Mouse (Mus musculus): Measurements from ENCODE around the gene Fggy. TPM values are rescaled to one million over a fixed set of nuclear protein-coding genes. Genes with fewer than 3 reads are reported as not detected.

Gene Fggy
- polyA plus RNA-seq, 1 experiment from 2014 or later = 8.1 TPM

DNA sequence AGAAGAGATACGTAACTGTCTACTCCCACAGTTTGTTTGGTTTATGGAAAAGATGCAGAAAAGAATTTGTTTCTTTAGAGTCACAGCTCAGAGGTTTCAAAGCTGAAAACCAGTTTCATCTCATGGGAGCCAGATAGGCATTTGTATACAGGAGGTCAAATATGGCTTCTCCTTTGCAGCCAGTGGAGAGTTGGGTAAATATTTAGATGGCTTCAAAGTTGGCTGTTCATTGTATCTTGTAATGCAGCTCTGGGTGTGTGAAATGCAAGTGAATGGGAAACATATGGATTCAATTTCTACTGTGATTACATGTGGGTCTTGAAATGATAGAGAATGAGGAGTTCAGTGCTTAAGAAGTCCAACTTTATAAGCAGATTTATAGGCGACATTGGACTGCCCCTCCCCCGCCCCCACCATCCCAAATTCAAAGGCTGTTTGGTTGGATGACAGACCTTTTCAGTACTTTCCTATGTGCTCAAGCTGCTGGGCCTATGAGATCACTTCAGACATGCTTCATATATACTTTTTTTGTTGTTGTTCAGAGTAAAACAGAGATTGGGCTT lies 234.7 kb downstream of the Fggy start:
- H3K9me3 ChIP-seq (ENCODE audit: control insufficient read depth, low read depth, low read length) = no peaks in the 10 kb centered on the region
- H3K4me2 ChIP-seq (replicated peaks; ENCODE audit: low read depth, low read length) = no peak overlapping the region
- ATAC-seq (ENCODE audit: insufficient number of reproducible peaks, insufficient read depth, low FRiP score, low read depth) = peak; percentile 20; the same call in 1 of the 2 replicates
- 68% methylated on average over 3 of the region's 3 CpGs for WGBS
- no peak overlapping the region for H3K4me3 ChIP-seq (ENCODE audit: low read depth, low read length)
- H3K27ac ChIP-seq (ENCODE audit: low read length) = peak overlapping the region; percentile 74; the same call in 1 of the 2 replicates
- no peaks in the 10 kb centered on the region for H3K27me3 ChIP-seq (ENCODE audit: control insufficient read depth, insufficient read depth, low read length)
- no peak overlapping the region for H3K9ac ChIP-seq (replicated peaks; ENCODE audit: low read depth, low read length)
- H3K4me1 ChIP-seq (ENCODE audit: control insufficient read depth, insufficient read depth, low read length) = peaks cover 27% of the 10 kb centered on the region
- H3K36me3 ChIP-seq (ENCODE audit: control insufficient read depth, insufficient read depth, low read length) = no peaks in the 10 kb centered on the region

- peaks cover 15% of the 10 kb centered on the region for H3K4me1 ChIP-seq (ENCODE audit: control insufficient read depth, insufficient read depth, low read length)
- H3K27ac ChIP-seq (ENCODE audit: low read length) = no peak overlapping the region
- H3K9ac ChIP-seq (replicated peaks; ENCODE audit: low read depth, low read length) = no peak overlapping the region
- no peak overlapping the region for H3K4me3 ChIP-seq (ENCODE audit: low read depth, low read length)
- no peaks in the 10 kb centered on the region for H3K27me3 ChIP-seq (ENCODE audit: control insufficient read depth, insufficient read depth, low read length)
- H3K36me3 ChIP-seq (ENCODE audit: control insufficient read depth, insufficient read depth, low read length) = no peaks in the 10 kb centered on the region
- WGBS = 55% methylated on average over 7 of the region's 7 CpGs
- no peaks in the 10 kb centered on the region for H3K9me3 ChIP-seq (ENCODE audit: control insufficient read depth, low read depth, low read length)
- no peak for ATAC-seq (ENCODE audit: insufficient number of reproducible peaks, insufficient read depth, low FRiP score, low read depth)
- H3K4me2 ChIP-seq (replicated peaks; ENCODE audit: low read depth, low read length) = no peak overlapping the region
These were observed 236.5 kb downstream of the Fggy start for GRCm38 (mm10) chr4:95793647-95794328.

DNA sequence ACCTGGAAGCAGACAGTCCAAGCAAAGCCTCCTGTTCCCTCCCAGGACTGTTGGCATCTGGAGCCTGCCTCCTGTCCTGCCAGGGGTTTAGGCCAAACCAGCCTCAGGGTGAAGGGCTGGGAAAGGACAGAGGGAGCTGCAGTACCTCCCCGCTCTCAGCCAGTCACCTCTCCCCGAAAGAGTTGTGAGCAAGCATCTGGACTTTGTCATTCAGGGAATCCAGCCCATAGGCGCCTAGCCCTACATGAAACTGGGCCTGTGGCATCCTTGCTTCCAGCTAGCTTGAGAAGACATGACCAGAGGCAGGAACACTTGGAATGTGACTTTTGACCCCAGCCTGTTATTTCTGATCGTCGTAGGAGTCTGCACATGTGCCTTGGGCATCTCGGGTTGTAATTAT lies 237.3 kb downstream of the Fggy start:
- no peak overlapping the region for H3K4me2 ChIP-seq (replicated peaks; ENCODE audit: low read depth, low read length)
- no peak overlapping the region for H3K9ac ChIP-seq (replicated peaks; ENCODE audit: low read depth, low read length)
- no peaks in the 10 kb centered on the region for H3K27me3 ChIP-seq (ENCODE audit: control insufficient read depth, insufficient read depth, low read length)
- WGBS = 27% methylated on average over 6 of the region's 6 CpGs
- no peaks in the 10 kb centered on the region for H3K36me3 ChIP-seq (ENCODE audit: control insufficient read depth, insufficient read depth, low read length)
- H3K9me3 ChIP-seq (ENCODE audit: control insufficient read depth, low read depth, low read length) = no peaks in the 10 kb centered on the region
- peak overlapping the region; percentile 55; the same call in 1 of the 2 replicates for H3K27ac ChIP-seq (ENCODE audit: low read length)
- H3K4me3 ChIP-seq (ENCODE audit: low read depth, low read length) = no peak overlapping the region
- H3K4me1 ChIP-seq (ENCODE audit: control insufficient read depth, insufficient read depth, low read length) = peaks cover 12% of the 10 kb centered on the region
- no peak for ATAC-seq (ENCODE audit: insufficient number of reproducible peaks, insufficient read depth, low FRiP score, low read depth)

DNA sequence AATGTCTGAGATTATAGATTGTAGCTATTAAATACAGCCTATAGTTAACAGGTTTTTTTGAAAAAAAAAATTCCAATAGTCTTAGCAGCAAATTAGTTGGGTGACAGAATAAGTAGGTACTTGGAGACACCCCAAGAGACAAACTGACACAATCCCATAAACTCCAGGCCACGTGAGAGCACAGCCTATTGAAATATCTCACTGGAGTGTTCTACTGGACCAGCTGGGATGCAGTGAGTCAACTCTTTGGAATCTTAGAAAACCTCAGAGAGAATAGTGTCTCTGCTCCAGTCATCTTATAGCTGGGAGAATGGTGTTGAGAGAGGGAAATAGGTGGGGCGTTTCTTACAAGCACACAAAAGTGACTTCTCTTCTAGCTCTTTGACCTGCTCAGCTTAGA lies 238.0 kb downstream of the Fggy start:
- H3K36me3 ChIP-seq (ENCODE audit: control insufficient read depth, insufficient read depth, low read length) = no peaks in the 10 kb centered on the region
- WGBS = 49% methylated on average over 2 of the region's 2 CpGs

GRCm38 (mm10) chr4:95819650-95820049 lies 262.3 kb downstream of the Fggy start:
- Histone ChIP-seq H3K9me3 (ENCODE audit: control insufficient read depth, low read depth, low read length) (no peaks in the 10 kb centered on the region), H3K9ac (replicated peaks; ENCODE audit: low read depth, low read length) (no peak overlapping the region), H3K27ac (ENCODE audit: low read length) (no peak overlapping the region), H3K4me3 (ENCODE audit: low read depth, low read length) (no peak overlapping the region), H3K27me3 (ENCODE audit: control insufficient read depth, insufficient read depth, low read length) (no peaks in the 10 kb centered on the region), H3K4me1 (ENCODE audit: control insufficient read depth, insufficient read depth, low read length) (no peaks in the 10 kb centered on the region), H3K4me2 (replicated peaks; ENCODE audit: low read depth, low read length) (no peak overlapping the region), H3K36me3 (ENCODE audit: control insufficient read depth, insufficient read depth, low read length) (no peaks in the 10 kb centered on the region)
- no peak for ATAC-seq (ENCODE audit: insufficient number of reproducible peaks, insufficient read depth, low FRiP score, low read depth)
- WGBS = 51% methylated on average over 2 of the region's 2 CpGs

More for the DNA sequence above, 238.0 kb downstream of the Fggy start:
- peaks cover 12% of the 10 kb centered on the region for H3K4me1 ChIP-seq (ENCODE audit: control insufficient read depth, insufficient read depth, low read length)
- no peak overlapping the region; the same call in 1 of the 2 replicates for H3K27ac ChIP-seq (ENCODE audit: low read length)
- no peak overlapping the region for H3K4me2 ChIP-seq (replicated peaks; ENCODE audit: low read depth, low read length)
- no peak overlapping the region for H3K4me3 ChIP-seq (ENCODE audit: low read depth, low read length)
- H3K9me3 ChIP-seq (ENCODE audit: control insufficient read depth, low read depth, low read length) = no peaks in the 10 kb centered on the region
- no peak overlapping the region for H3K9ac ChIP-seq (replicated peaks; ENCODE audit: low read depth, low read length)
- no peak for ATAC-seq (ENCODE audit: insufficient number of reproducible peaks, insufficient read depth, low FRiP score, low read depth)
- no peaks in the 10 kb centered on the region for H3K27me3 ChIP-seq (ENCODE audit: control insufficient read depth, insufficient read depth, low read length)

DNA sequence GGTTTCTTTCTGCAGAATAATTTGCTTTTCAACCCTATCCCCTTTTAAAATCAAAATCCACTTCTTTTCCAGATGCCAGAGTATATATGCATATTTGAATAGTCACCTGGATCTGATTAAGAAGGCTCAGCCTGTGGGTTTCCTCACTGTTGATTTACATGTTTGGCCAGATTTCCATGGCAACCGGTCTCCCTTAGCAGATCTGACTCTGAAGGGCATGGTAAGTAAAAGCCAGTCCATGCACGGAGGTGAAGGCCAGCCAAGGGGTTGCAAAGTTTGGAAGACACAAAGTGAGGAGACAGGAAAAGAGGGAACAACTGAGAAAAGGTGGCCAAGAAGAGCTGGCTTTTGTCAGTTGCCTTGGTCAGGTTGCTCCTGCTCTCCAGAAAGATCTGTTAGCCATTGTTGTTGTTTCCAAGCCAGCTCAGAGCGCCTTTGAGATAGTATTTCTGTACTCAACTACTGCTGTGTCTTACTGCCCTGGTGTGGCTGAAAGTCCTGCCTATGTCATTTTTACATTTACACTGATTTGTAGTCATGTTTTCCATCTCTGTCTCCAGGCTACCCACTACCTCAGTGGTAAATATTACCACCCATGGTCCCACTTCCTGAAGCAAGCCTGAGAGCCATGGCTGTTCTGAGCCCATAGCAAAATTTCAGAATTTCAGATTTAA lies 264.7 kb downstream of the Fggy start:
- Histone ChIP-seq H3K4me2 (replicated peaks; ENCODE audit: low read depth, low read length) (no peak overlapping the region), H3K4me3 (ENCODE audit: low read depth, low read length) (no peak overlapping the region), H3K4me1 (ENCODE audit: control insufficient read depth, insufficient read depth, low read length) (no peaks in the 10 kb centered on the region), H3K27me3 (ENCODE audit: control insufficient read depth, insufficient read depth, low read length) (no peaks in the 10 kb centered on the region), H3K36me3 (ENCODE audit: control insufficient read depth, insufficient read depth, low read length) (no peaks in the 10 kb centered on the region), H3K9me3 (ENCODE audit: control insufficient read depth, low read depth, low read length) (no peaks in the 10 kb centered on the region), H3K27ac (ENCODE audit: low read length) (no peak overlapping the region), H3K9ac (replicated peaks; ENCODE audit: low read depth, low read length) (no peak overlapping the region)
- no peak for ATAC-seq (ENCODE audit: insufficient number of reproducible peaks, insufficient read depth, low FRiP score, low read depth)
- WGBS = 63% methylated on average over 3 of the region's 3 CpGs

- Histone ChIP-seq H3K4me3 (ENCODE audit: low read depth, low read length) (no peak overlapping the region), H3K4me2 (replicated peaks; ENCODE audit: low read depth, low read length) (no peak overlapping the region), H3K9me3 (ENCODE audit: control insufficient read depth, low read depth, low read length) (no peaks in the 10 kb centered on the region), H3K4me1 (ENCODE audit: control insufficient read depth, insufficient read depth, low read length) (no peaks in the 10 kb centered on the region), H3K9ac (replicated peaks; ENCODE audit: low read depth, low read length) (no peak overlapping the region), H3K36me3 (ENCODE audit: control insufficient read depth, insufficient read depth, low read length) (no peaks in the 10 kb centered on the region), H3K27me3 (ENCODE audit: control insufficient read depth, insufficient read depth, low read length) (no peaks in the 10 kb centered on the region), H3K27ac (ENCODE audit: low read length) (no peak overlapping the region)
- ATAC-seq (ENCODE audit: insufficient number of reproducible peaks, insufficient read depth, low FRiP score, low read depth) = no peak
- WGBS = 91% methylated on average over 4 of the region's 4 CpGs
These were observed 270.9 kb downstream of the Fggy start for GRCm38 (mm10) chr4:95828164-95828563.

DNA sequence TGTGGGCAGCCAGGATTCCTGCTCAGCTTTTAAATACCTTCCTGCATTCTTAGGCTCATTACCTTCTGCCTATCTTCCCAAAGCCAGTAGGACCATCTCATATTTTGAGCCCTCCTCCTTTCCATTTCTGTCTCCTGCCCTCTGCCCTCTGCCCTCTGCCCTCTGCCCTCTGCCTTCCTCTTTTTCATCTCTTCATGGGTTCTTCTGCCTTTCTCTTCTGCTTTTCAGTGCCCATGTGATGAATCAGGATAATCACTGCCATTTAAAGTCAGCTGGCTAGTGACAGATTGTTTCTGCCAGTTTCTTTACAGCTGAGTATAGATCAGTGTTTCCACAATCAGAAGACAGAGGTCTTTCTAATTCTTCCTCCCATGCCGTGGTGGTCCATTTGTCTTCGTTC lies 273.0 kb downstream of the Fggy start:
- Histone ChIP-seq H3K4me3 (ENCODE audit: low read depth, low read length) (no peak overlapping the region), H3K27ac (ENCODE audit: low read length) (no peak overlapping the region), H3K9me3 (ENCODE audit: control insufficient read depth, low read depth, low read length) (no peaks in the 10 kb centered on the region), H3K4me1 (ENCODE audit: control insufficient read depth, insufficient read depth, low read length) (no peaks in the 10 kb centered on the region), H3K27me3 (ENCODE audit: control insufficient read depth, insufficient read depth, low read length) (no peaks in the 10 kb centered on the region), H3K9ac (replicated peaks; ENCODE audit: low read depth, low read length) (no peak overlapping the region), H3K4me2 (replicated peaks; ENCODE audit: low read depth, low read length) (no peak overlapping the region), H3K36me3 (ENCODE audit: control insufficient read depth, insufficient read depth, low read length) (no peaks in the 10 kb centered on the region)
- 77% methylated on average over 2 of the region's 2 CpGs for WGBS
- ATAC-seq (ENCODE audit: insufficient number of reproducible peaks, insufficient read depth, low FRiP score, low read depth) = no peak
